Mouse (Mus musculus) kidney, adult 2 months (tissue): ENCODE measurements at regions not wholly inside any gene's neighbourhood (a gene's known extent, or its start where the extent isn't known, plus 50 kb on each side); places are given as distances from the start of the nearest gene placed in this dataset.
A peak's percentile ranks its signal among the peaks of the same experiment; 100 is the strongest.

Experiments
- DNase-seq: peaks from one replicate; pipeline ENCODE4 v3.0.0; 2021
- H3K27ac ChIP-seq: fragments of 200-500 bp; 2 replicates; pipeline ENCODE4 v1.5.1; 2012; ENCODE audit warnings: low read depth, low read length, control low read depth, inconsistent platforms; ENCODE audit not compliant: insufficient read depth
- H3K27me3 ChIP-seq: fragments of 200-500 bp; replicated peaks from 2 replicates; pipeline ENCODE4 v1.6.1; 2012; ENCODE audit warnings: mild to moderate bottlenecking, moderate library complexity, low read length, inconsistent platforms; ENCODE audit not compliant: control insufficient read depth, insufficient read depth
- H3K36me3 ChIP-seq: fragments of 200-500 bp; 2 replicates; pipeline ENCODE4 v1.6.1; 2012; ENCODE audit warnings: mild to moderate bottlenecking, moderate library complexity, low read length, inconsistent platforms; ENCODE audit not compliant: control insufficient read depth, insufficient read depth
- H3K4me1 ChIP-seq: fragments of 200-500 bp; 2 replicates; pipeline ENCODE4 v1.6.1; 2011; ENCODE audit warnings: low read length; ENCODE audit not compliant: control insufficient read depth, insufficient read depth
- H3K4me3 ChIP-seq: fragments of 200-500 bp; 2 replicates; pipeline ENCODE4 v1.5.1; 2011; ENCODE audit warnings: mild to moderate bottlenecking, low read depth, low read length, control low read depth; ENCODE audit not compliant: insufficient read depth
- CTCF ChIP-seq: fragments of 200-500 bp; conservative IDR thresholded peaks from 2 replicates; pipeline ENCODE4 v1.5.1; 2011; ENCODE audit warnings: low read depth, mild to moderate bottlenecking, control low read depth, low read length, moderate library complexity, mixed read lengths; ENCODE audit not compliant: insufficient read depth, insufficient read length
- POLR2A ChIP-seq: fragments of 200-500 bp; IDR thresholded peaks from one replicate; pipeline ENCODE4 v1.6.1; 2011; ENCODE audit warnings: low read depth, low read length, control low read depth
- whole genome bisulfite sequencing: fragments of 180-500 bp; shearing (Covaris S2); methylation state at CpG from one replicate; pipeline ENCODE4 v1.1.7; 2018; 5-methylcytosine and 5-hydroxymethylcytosine counted together

DNA sequence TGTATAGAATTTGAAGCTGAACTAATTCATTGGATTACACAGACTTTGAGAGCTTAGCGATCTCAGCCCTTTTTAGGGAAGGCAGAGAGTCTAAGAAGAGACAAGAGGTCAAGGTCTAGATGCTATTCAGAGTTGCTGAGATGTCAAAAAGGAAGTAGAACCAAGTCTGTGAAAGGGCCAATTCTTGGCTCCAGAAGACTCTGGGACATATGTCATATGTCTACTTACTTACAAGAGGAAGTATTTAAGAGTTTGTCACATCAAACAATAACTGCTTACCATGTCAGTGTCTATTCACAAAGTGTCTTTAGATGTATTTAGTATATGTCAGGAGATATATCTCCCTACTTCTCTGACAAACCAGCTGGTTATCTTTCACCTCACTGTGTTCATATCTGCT is 607.4 kb upstream of the Fam92a start:
- Histone ChIP-seq H3K4me3 (no peak overlapping the region), H3K4me1 (no peaks in the 10 kb centered on the region; the same call in 1 of the 2 replicates), H3K36me3 (no peaks in the 10 kb centered on the region), H3K27ac (no peak overlapping the region), H3K27me3 (no peaks in the 10 kb centered on the region)
- DNase-seq: peak; percentile 13
- WGBS: 76% methylated on average over 1 of the region's 1 CpGs
- no peak for TF ChIP-seq CTCF
- no peak for TF ChIP-seq POLR2A

GRCm38 (mm10) chr4:12778163-12778562 is 606.3 kb upstream of the Fam92a start:
- no peak overlapping the region for H3K27ac ChIP-seq
- TF ChIP-seq POLR2A: no peak
- WGBS: 59% methylated on average over 2 of the region's 2 CpGs
- H3K4me1 ChIP-seq: no peaks in the 10 kb centered on the region; the same call in 1 of the 2 replicates
- H3K27me3 ChIP-seq: no peaks in the 10 kb centered on the region
- H3K4me3 ChIP-seq: no peak overlapping the region
- DNase-seq: no peak
- no peaks in the 10 kb centered on the region for H3K36me3 ChIP-seq

DNA sequence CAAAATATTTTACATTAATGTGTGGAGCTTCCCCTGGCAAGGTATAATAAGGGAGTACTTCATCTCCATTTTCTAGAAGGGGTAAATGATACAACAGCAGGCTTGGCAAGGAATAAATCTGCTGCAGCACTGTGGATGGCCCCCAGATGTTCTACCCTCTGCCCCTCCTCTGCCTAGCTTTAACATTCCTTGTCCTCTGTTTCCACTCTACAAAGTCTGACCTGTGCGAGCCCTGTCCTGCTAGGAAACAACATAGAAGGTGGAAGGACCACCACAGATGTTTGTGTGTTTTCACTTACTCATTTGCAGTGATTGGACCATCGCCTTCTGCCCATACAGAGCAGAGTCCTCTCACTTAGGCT is 604.4 kb upstream of the Fam92a start:
- no peak for TF ChIP-seq POLR2A
- Histone ChIP-seq H3K27me3 (no peaks in the 10 kb centered on the region), H3K4me3 (no peak overlapping the region), H3K4me1 (no peaks in the 10 kb centered on the region; the same call in 1 of the 2 replicates), H3K36me3 (no peaks in the 10 kb centered on the region), H3K27ac (no peak overlapping the region)
- DNase-seq: no peak
- WGBS: 67% methylated on average over 2 of the region's 2 CpGs

- Histone ChIP-seq H3K36me3 (no peaks in the 10 kb centered on the region), H3K27ac (no peak overlapping the region), H3K4me1 (no peaks in the 10 kb centered on the region; the same call in 1 of the 2 replicates), H3K27me3 (no peaks in the 10 kb centered on the region), H3K4me3 (no peak overlapping the region)
- TF ChIP-seq CTCF: no peak
- 49% methylated on average over 3 of the region's 3 CpGs for WGBS
- no peak for DNase-seq
Measured at GRCm38 (mm10) chr4:12775524-12776216, 603.9 kb upstream of the Fam92a start.

- WGBS: 65% methylated on average over 4 of the region's 4 CpGs
- DNase-seq: no peak
- Histone ChIP-seq H3K36me3 (no peaks in the 10 kb centered on the region), H3K4me3 (no peak overlapping the region), H3K4me1 (no peaks in the 10 kb centered on the region; the same call in 1 of the 2 replicates), H3K27ac (no peak overlapping the region), H3K27me3 (no peaks in the 10 kb centered on the region)
- TF ChIP-seq POLR2A (no peak), CTCF (no peak)
Measured at GRCm38 (mm10) chr4:12775090-12775489, 603.3 kb upstream of the Fam92a start.

- TF ChIP-seq CTCF: no peak
- TF ChIP-seq POLR2A: no peak
- no peak overlapping the region for H3K27ac ChIP-seq
- no peaks in the 10 kb centered on the region for H3K36me3 ChIP-seq
- H3K4me3 ChIP-seq: no peak overlapping the region
- no peak for DNase-seq
- H3K27me3 ChIP-seq: no peaks in the 10 kb centered on the region
- WGBS: 67% methylated on average over 5 of the region's 5 CpGs
- H3K4me1 ChIP-seq: no peaks in the 10 kb centered on the region; the same call in 1 of the 2 replicates
Measured at GRCm38 (mm10) chr4:12774671-12775070, 602.9 kb upstream of the Fam92a start.

- H3K27me3 ChIP-seq: no peaks in the 10 kb centered on the region
- no peak overlapping the region for H3K27ac ChIP-seq
- 58% methylated on average over 7 of the region's 7 CpGs for WGBS
- TF ChIP-seq POLR2A (no peak), CTCF (no peak)
- no peak for DNase-seq
- H3K4me1 ChIP-seq: no peaks in the 10 kb centered on the region
- H3K4me3 ChIP-seq: no peak overlapping the region
- H3K36me3 ChIP-seq: no peaks in the 10 kb centered on the region
Measured at GRCm38 (mm10) chr4:12773201-12773600, 601.4 kb upstream of the Fam92a start.
